Mouse (Mus musculus) activated CD4-positive, CD25-positive, alpha-beta regulatory T cell, adult 4 months (primary cell): ENCODE data around the gene Dynlt1f. TPM values are rescaled to one million over a fixed set of nuclear protein-coding genes. Genes with fewer than 3 reads are reported as not detected.
"Not testable (repeated sequence)": the region's sequence is repeated elsewhere in the genome, so short reads cannot be mapped to it uniquely, and the experiment has no call there.

ENCODE experiments used
- ATAC-seq: one replicate; pipeline ENCODE4 v1.8.0; 2017
- polyA plus RNA-seq, 2 experiments: library from polyadenylated mRNA; unstranded; fragments of 100-300 nt; shearing (Covaris generic); gene quantifications; one replicate each; pipeline ENCODE4 v1.2.1; 2017

Dynlt1f gene
- polyA plus RNA-seq, 2 experiments from 2014 or later = 72.5 to 96.4 TPM

GRCm38 (mm10) chr17:6661093-6661816 lies 5.6 kb upstream of the Dynlt1f start:
- ATAC-seq = not testable (repeated sequence)

DNA sequence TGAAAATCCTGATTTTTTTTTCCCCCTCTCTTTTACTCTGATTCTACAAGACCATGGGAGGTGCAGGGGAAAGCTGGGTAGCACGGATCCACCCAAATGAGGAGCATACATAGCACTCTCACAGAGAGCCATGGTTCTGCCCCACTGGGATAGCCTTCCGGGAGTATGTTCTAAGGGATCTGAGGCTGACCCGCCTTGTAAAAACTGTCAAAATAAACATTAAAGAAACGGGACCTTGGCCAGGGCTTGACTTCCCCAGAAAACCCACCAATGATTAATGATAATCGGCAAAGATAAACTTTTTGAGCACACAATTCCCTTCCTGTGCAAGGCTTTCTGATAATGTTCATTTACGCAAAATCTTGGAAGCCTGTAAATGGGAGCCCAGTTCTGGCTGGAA lies 4.9 kb upstream of the Dynlt1f start:
- not testable (repeated sequence) for ATAC-seq

GRCm38 (mm10) chr17:6658801-6659200 lies 3.1 kb upstream of the Dynlt1f start, which contains the start of gene Sytl3:
TSS of gene Sytl3 (plus strand) at chr17:6659093.
- peak; percentile 24 for ATAC-seq

DNA sequence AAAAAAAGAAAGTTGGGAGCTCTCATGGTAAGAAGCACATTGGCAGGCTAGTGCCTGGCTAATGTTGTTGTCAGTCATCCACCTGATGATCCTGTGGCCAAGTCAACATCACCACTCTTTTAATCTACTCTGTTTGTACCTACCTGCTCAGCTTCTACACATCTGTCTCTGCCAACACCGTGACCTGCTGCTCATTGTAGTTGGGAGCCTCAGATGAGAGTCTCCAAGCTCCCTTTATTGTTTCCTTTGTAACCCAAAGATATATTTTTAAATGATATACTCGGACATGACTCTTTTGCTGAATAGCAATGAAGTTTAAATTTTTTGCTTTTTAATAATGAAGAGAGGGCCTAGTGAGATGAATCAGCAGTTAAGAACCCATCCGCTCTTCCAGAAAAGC lies 771 bp upstream of the Dynlt1f start:
- ATAC-seq = not testable (repeated sequence)

GRCm38 (mm10) chr17:6655087-6655511 lies 601 bp downstream of the Dynlt1f start:
- peak; percentile 18 for ATAC-seq

- not testable (repeated sequence) for ATAC-seq
These were observed 2.3 kb downstream of the Dynlt1f start for GRCm38 (mm10) chr17:6653341-6653946.

- not testable (repeated sequence) for ATAC-seq
These were observed 4.7 kb downstream of the Dynlt1f start for GRCm38 (mm10) chr17:6650904-6651565.

GRCm38 (mm10) chr17:6647452-6647851 lies 8.2 kb downstream of the Dynlt1f start:
- ATAC-seq = not testable (repeated sequence)

DNA sequence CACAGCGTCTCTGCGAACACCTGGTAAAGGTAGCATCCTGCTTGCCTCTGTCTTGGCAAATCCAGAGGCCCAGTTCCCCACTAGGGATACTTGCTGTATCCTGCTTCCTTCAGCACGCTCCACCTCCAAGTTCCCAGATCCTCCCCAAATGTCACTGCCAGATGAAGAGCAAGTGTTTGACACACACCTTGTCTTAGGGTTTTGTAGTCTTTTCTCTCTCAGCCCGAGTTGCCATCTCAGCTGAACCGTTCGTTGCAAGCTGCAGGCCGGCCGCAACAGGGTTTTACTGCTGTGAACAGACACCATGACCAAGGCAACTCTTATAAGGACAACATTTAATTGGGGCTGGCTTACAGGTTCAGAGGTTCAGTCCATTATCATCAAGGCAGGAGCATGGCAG lies 8.9 kb downstream of the Dynlt1f start:
- not testable (repeated sequence) for ATAC-seq

DNA sequence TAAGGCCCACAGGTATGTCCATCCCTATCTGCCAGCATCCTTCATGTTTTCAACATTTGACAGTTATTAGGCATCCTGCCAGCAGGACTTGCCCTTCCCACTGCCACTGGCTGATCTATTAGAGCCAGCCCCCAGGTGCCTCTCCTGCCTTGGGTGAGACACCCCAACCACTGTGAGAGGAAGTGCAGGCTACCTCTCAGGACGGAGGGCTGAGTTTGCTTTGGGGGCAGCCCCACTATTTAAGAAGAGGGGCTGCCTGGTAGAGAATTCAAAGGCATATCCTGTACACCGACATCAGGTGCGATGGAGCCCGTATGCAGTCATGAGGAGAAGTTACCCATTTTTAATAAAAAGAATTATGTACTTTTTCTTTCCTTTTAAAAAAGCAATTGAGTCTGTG lies 10.0 kb downstream of the Dynlt1f start:
- ATAC-seq = not testable (repeated sequence)

- not testable (repeated sequence) for ATAC-seq
These were observed 11.0 kb downstream of the Dynlt1f start for GRCm38 (mm10) chr17:6644673-6645072.

DNA sequence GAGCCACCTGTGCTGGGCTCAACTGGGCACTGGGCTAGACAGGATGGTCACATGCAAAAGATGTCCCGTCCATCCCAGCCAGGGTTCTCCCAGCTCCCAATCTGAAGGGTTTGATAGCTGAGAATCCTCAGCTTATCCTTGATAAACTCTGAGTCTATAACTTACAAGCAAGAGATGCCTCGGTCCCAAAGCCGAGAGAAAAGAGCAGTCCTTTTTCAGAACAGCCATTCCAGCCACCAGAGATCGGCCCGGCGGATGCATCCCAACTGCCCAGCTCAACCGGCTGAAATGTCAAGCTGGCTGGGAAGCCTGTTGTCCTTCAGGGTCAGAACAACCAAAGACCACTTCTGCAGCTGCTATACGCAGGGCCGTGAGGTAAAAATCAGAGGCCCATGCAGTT lies 11.5 kb downstream of the Dynlt1f start:
- ATAC-seq = not testable (repeated sequence)

GRCm38 (mm10) chr17:6640771-6641429 lies 14.8 kb downstream of the Dynlt1f start:
- peak; percentile 68 for ATAC-seq

DNA sequence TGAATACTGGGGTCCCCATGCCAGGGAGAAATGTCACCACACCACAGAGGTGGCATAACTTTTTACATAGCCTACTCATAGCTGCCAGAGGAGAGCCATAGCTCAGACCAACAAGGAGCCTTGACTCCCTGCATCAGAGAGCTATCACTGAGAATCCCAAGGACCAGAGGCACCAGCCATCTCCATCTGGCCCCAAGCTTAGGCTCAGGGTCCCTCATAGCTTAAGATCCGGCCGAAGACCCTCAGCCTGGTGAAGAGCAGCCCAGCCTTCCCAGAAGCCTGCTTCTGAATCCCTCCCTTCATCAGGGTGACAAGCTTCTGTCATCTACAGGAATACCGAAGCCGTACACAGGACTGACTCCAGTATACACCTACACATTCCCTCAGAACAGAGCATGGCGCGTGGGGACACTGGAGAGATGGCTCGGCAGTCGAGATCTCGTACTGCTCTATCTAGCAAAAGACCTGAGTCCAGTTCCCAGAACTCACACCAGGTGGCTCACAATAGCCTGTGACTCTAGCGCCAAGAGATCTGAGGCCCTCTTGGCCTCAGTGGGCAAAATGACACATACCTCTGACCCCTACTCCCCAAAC lies 15.6 kb downstream of the Dynlt1f start:
- not testable (repeated sequence) for ATAC-seq

DNA sequence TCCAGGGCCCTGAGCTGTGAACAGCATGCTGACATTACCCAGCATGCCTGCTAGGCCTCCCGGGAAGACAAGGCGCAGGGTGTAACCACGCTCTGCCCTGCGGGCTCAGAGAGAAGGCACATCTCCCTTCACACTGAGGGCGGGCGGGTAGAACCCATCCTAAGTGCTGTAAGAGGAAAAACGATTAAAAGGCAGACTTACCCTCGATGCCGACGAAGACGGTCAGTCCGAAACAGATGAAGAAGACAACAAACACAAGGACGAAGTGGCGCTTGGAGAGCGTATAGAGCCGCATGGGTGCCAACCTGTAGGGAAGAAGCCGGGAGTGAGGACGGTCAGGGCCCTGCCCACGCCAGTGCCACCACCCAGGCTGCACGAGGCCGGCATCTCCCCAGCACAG lies 16.2 kb downstream of the Dynlt1f start:
- not testable (repeated sequence) for ATAC-seq

DNA sequence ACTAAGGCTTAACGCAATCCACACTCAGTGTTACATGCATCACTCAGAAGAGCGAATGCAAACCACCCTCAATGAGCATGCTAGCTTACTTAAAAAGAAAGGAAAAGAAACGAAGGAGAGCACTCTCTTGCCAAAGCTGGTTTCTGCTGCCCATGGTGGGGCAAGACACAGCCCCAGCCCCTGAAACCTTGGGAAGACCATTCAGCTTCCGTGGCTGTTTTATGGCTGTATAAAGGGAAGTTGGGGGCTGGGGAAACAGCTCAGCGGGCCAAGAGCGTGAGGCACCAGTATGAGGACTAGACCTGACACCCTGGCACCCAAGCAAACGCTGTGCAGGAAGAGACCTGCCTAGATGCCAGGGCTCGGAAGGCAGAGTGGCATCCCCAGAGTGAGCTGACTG lies 17.3 kb downstream of the Dynlt1f start:
- not testable (repeated sequence) for ATAC-seq

- ATAC-seq = not testable (repeated sequence)
These were observed 18.3 kb downstream of the Dynlt1f start for GRCm38 (mm10) chr17:6637434-6637833.

- ATAC-seq = no peak
These were observed 18.8 kb downstream of the Dynlt1f start for GRCm38 (mm10) chr17:6636861-6637260.

DNA sequence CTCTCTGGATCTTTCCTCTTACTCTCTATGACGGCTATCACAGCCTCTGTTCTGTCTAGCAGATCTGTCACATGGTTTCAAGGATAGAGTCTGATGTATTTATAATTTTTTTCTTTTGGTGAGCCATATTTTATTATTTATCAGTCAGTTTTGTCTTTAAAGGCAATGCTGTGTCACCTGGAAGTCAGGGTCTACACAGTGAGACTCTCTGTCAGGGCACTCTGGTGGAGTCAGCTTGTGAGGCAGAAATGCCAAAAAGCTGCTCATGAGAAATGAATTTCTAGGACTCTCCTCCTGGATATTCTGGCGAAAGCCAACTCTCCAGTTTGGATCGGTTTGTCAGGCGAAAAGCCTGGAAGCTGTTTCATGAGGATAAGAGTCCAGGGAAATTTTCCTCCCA lies 19.9 kb downstream of the Dynlt1f start:
- ATAC-seq = not testable (repeated sequence)

DNA sequence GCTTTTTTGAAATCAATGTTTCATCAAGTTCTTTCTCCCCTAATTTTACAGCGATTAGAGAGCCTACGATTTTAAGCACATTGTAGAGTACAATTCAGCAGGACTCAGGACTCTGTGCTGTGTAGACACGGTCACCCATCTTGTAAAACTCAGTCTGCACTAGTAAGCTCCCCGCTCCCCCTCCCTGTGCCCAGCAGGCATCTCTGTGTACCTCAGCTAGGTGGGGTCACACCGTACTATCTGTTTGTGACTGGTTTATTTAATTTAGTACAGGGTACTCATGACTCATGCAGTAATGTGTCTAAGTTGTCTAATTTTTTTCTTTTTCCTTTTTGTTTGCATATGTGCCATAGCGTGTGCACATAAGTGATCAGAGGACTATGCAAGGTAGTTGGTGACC lies 22.9 kb downstream of the Dynlt1f start:
- not testable (repeated sequence) for ATAC-seq

GRCm38 (mm10) chr17:6630398-6630797 lies 25.3 kb downstream of the Dynlt1f start:
- not testable (repeated sequence) for ATAC-seq

DNA sequence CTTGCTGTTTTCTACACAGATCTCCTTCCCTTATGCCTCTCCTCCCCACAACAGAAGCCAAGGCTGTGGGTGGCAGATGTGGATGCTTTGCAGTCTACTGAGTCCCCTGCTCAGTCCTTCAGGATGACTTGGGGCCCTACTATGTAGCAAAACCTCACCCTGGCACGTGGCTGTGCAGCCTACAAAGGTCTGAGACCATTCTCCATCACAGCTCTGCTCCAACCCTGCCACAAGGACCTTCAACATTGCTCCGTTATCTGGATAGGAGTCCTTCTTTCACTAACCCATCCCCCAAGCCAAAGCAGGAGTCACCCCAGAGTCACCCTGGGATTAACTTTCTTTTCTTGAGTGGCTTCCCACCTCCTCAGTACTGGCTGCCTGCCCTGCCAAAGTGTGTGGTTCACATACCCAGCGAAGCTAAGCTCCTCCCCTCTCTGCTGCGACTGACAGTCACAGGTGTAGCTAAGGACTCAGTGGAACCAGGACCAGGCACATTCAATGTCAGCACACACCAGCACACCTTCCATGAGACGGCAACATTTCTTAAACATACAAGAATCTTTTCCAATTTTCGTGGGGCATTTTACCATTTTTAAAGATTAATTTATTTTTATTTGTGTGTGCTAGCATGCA lies 30.7 kb downstream of the Dynlt1f start:
- ATAC-seq = not testable (repeated sequence)
